Mouse (Mus musculus) neutrophil, adult 5-6 weeks (primary cell): ENCODE results near the gene Gemin4. TPM values are rescaled to one million over a fixed set of nuclear protein-coding genes. Genes with fewer than 3 reads are reported as not detected.

Experiments used
- ATAC-seq: fragments of 151-379, 151-347 bp; 2 replicates; pipeline ENCODE4 v1.8.0; 2017; ENCODE audit warnings: mild to moderate bottlenecking, moderate TSS enrichment; ENCODE audit not compliant: insufficient number of reproducible peaks, poor library complexity, low FRiP score, severe bottlenecking; ENCODE audit errors: extremely low read depth
- total RNA-seq: library from RNA; stranded (forward); fragments of 200-1000 nt; gene quantifications from 2 replicates; pipeline ENCODE4 v1.2.3, GENCODE M21; 2017

The Gemin4 gene
- total RNA-seq: 5.2 and 5.4 TPM in 2 replicates

DNA sequence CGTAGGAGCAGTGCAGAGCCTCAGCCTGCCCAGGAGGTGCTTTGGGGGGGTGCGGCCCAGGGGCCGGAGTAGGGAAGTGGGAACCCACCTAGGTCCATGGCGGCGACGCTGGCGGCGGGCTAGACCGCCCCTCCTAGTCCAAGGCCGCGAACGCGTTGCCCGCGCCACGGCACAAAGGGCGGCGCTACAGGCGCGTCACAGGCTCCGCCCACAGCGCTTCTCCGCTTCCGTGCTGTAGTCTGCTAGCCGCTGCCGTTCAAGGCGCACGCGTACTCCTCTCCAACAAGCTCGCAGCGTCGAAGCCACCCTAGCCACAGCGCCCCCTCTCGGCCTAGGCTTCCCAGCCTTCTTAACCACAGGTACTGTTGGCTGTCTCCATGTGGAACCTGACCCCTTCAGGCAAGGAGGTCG is at the start of gene Gemin4, which contains the start of gene Dbil5:
Gemin4 (minus strand) TSS at position 275 of the 411 bp plus-strand sequence.
Dbil5 (plus strand) TSS at position 219 of the 411 bp plus-strand sequence.
- ATAC-seq: peak; percentile 96

DNA sequence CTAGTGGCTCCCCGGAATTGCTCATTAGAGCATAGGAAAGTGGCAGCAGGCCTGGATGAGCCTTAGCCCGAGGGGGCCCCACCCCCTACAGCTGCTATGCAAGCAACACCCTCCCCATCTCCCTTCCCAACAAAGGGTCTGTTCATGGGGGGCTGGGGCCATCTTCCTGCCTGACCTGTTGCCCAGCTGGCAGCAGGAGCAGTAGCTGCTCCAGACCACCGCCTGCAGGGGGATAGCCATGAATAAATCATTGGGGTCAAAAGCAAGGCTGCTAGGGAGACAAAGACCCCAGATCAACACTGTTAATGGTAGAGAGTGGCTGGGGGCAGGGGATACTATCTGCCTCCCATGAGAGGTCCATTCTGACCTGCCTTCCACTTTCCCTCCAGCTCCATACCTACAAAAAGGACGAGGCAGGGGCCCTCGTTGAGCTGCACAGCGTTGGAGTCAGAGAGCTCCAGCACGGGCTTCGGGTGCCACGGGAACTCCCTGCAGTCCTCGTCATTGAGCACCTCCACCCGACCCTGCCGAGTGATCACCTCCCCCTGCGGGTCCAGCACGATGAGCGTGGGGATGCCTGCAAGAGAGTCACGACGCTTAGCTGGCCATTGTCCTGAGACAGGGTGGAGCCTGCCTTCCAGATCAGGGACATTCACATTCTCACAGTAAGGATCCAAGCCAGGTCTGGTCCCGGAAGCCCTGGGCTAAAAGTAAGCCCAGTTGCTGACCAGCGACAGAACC is 45.3 kb upstream of the Gemin4 start:
- ATAC-seq: no peak

GRCm38 (mm10) chr11:76261224-76261623 is 43.8 kb upstream of the Gemin4 start:
- ATAC-seq: peak; percentile 57

- ATAC-seq: no peak
Measured at GRCm38 (mm10) chr11:76260208-76261050, 43.0 kb upstream of the Gemin4 start.

DNA sequence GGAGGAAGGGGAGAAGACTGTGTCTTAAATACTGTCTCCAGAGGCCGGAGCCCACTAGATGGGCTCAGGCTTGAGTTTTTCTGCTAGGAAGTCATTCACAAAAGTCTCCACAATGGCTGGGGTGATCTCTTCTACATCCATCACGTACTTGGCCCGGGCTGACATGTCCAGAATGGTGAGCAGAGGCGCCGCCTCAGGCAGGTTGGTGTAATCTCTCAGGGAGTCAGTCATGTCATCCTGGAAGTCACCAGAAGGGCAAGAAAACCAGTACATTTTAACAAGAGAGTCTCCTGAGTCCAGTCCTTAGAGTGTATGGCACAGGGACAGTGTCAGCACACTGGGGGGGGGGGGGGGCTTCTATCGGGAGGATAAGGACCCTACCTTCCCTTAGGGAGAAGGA is 41.0 kb upstream of the Gemin4 start:
- ATAC-seq: no peak

- no peak for ATAC-seq
Measured at GRCm38 (mm10) chr11:76257386-76257785, 39.9 kb upstream of the Gemin4 start.

- ATAC-seq: no peak
Measured at GRCm38 (mm10) chr11:76256129-76256528, 38.7 kb upstream of the Gemin4 start.

DNA sequence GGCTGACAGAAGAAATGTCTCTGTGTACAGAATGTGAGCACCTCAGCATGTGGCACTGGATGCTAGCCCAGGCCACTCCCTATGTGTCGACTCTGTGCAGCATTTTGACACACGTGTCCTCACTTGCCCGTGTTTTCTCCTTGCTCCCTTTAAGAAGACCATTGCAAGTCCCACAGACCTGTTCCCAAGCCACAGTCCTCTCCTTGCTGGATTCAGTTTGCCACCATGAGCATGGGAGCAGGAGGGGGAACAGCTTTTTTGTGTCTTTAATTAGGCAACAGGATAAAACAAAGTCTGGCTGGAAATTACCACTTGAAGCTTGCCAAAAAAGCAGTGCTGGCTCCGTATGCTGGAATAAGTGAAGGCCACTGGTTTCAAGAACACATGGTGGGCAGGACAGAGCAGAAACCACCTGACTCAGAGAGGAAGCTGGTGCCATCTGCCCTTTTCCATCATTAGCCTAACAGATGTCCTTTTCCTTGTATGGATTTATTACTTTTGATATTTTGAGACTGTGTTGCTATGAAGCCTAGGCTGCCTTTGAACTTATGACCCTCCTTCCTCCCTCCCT is 38.1 kb upstream of the Gemin4 start:
- no peak for ATAC-seq

- no peak for ATAC-seq
Measured at GRCm38 (mm10) chr11:76253918-76254264, 36.4 kb upstream of the Gemin4 start.

GRCm38 (mm10) chr11:76253145-76253917 is 35.9 kb upstream of the Gemin4 start:
- peak; percentile 86 for ATAC-seq

GRCm38 (mm10) chr11:76252036-76252435 is 34.6 kb upstream of the Gemin4 start:
- ATAC-seq: no peak

DNA sequence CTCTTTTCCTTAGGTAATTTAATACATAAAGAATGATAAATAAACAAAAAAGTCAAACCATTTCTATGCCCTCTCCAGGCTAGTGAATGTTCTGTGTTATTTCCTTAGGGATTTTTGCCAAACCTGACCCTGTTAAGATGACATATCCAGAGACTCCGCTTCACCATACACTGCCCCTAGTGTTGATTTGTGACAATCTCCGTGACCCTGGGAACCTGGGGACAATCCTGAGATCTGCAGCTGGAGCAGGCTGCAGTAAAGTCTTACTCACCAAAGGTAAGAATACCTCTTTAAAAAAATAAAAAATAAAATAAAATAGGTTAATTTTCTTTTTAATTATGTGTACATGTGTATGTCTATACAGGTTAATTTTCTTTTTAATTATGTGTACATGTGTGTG is 29.8 kb upstream of the Gemin4 start:
- no peak for ATAC-seq

DNA sequence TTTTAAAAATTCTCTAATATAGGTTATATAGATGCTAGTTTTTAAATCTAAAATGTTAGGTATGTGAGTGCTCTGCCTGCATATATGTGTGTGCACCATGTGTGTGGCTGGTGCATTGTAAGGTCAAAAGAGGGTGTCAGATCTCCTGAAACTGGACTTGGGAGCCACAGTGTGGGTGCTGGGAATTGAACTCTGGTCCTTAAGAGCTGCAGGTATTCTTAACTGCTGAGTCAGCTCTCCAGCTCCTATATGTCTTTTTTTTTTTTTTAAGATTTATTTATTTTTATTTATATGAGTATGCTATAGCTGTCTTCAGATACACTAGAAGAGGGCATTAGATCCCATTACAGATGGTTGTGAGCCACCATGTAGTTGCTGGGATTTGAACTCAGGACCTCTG is 29.0 kb upstream of the Gemin4 start:
- no peak for ATAC-seq

DNA sequence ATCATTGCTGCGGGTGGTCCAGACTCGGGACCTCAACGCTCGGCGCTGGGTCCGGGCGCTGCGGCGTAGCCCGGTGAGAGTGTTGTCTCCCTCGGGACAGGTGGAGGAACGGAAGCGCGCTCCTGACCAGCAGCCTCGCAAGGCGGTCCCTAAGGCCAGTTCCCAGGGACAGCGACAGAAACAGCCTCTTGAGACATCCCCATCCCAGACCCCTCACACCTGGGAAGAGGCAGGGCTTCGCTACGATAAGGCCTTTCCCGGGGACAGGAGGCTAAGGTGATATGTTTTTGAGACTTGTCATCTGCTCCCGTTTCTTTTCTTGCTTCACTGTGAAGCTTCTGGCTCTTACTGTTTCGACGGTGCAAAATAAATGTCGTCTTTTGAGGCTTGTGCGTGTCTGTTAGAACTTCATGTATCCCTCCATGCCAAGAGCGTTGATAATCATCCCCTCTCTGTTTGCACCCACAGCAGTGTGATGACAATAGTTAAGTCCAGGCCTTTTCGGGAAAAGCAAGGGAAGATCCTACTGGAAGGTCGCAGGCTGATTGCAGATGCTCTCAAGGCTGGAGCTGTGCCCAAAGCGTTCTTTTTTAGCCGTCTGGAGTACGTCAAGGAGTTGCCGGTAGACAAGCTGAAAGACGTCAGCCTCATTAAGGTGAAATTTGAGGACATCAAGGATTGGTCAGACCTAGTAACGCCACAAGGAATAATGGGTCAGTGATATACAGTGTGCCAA is 26.5 kb upstream of the Gemin4 start:
- ATAC-seq: no peak

DNA sequence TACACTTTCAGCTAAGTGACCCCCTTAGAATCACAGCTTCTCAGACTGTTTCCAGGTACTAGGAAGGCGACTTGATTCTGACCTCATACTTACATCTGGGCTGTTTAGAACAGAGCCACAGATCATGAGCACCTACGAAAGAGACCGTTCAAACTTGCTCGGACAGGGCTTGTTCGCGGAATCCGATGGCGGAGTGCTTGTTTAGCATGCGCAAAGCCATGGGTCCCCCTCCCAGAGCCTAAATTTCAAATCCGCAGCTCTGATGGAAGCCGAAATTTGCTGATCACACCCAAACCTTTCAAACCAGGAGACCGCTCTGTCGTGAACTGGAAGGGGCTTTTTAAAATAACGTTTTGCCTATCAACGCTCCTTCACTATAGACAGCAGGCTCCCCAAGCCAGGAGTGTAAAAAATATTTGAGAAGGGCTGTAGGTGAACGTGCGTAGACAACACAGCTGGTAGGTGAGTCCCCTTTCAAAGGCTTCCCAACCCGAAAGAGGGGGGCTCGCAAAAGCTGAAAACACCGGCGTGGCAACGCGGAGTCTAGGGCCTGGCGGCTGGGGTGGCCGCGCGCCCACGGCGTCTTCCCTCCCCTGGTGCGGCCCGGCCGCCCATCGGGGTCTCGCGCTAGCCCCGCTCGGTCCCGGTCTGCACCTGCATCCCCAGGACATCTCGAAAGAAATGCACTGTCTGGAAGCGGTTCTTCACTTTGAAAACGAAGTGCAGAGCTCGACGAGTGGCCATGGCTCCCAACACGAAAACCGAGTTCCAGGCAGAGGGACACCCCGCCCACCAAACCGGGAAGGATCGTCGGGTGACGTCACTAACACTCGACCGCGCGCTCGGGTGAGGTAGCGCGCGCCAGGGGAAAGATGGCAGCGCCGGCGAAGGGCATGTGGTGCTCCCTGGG is 25.7 kb upstream of the Gemin4 start, which contains the start of the genes Mrm3 and Glod4:
Mrm3 (plus strand) TSS at position 815 of the 910 bp plus-strand sequence.
Glod4 (minus strand) TSS at position 825 of the 910 bp plus-strand sequence.
- peak; percentile 86 for ATAC-seq

GRCm38 (mm10) chr11:76239750-76240149 is 22.3 kb upstream of the Gemin4 start:
- ATAC-seq: no peak

DNA sequence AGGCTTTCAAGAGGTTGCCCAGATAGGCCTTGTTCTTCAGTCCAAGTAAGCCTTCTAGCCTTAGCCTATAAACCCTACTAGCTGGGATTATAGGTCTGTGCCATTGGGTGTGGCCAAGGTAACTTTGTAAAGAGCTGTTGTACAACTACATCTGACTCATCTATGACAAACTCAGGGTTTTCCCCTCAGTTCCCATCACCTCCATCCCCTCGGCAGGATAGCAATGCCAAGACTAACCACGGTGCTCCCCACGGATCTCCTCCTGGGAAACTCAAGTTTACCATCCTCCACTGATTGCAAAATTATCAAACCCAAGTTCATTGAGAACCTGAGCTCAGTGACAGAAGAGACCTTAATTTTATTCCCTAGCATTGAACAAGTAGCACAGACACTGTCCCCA is 18.7 kb upstream of the Gemin4 start:
- ATAC-seq: no peak
